Mouse (Mus musculus) Patski (cell line): ENCODE measurements around the gene Map2k6. TPM values are rescaled to one million over a fixed set of nuclear protein-coding genes. Genes with fewer than 3 reads are reported as not detected.

ENCODE experiments used
- ATAC-seq: fragments of 100-300 bp; one replicate; pipeline ENCODE4 v1.8.0; 2021
- CTCF ChIA-PET: fragments of 350-600 bp; sonication (Branson Sonifier 250); formaldehyde crosslinking; loops from one replicate; lab custom pipeline; 2022; ENCODE audit warnings: inconsistent platforms; lab: Charles Lee
- POLR2A ChIA-PET: fragments of 350-600 bp; sonication (Branson Sonifier 250); formaldehyde crosslinking; loops from one replicate; lab custom pipeline; 2022; ENCODE audit warnings: antibody characterized with exemption, inconsistent platforms; lab: Charles Lee
- DNase-seq: peaks from one replicate; pipeline ENCODE4 v3.0.0-alpha.2; 2011; ENCODE audit warnings: low read depth, low spot score
- H3K27me3 ChIP-seq: fragments of 371-371 bp; one replicate; pipeline ENCODE4 v1.5.1; 2021
- CTCF ChIP-seq: fragments of 100-300 bp; IDR thresholded peaks from one replicate; pipeline ENCODE4 v1.5.1; 2021
- in situ Hi-C: fragments of 300-500 bp; cut with MboI; formaldehyde crosslinking; loops from 3 replicates; pipeline ENCODE4 v1.11.1; 2018; ENCODE audit warnings: low pct_unique_long_range_greater_than_20kb, mixed read lengths
- polyA plus RNA-seq: library from polyadenylated mRNA; unstranded; gene quantifications from one replicate; pipeline ENCODE4 v1.2.3, GENCODE M21; 2021

The Map2k6 gene
- polyA plus RNA-seq, 1 experiment from 2014 or later = 14.3 TPM

- in situ Hi-C loops = no loop called here
- ATAC-seq = peak; percentile 39
- ChIA-PET CTCF (no interaction called here), POLR2A (no interaction called here)
- no peaks in the 10 kb centered on the region for H3K27me3 ChIP-seq
- no peak for DNase-seq
- TF ChIP-seq CTCF = no peak
Observed at GRCm38 (mm10) chr11:110427159-110427561, 28.2 kb downstream of the Map2k6 start.

GRCm38 (mm10) chr11:110428999-110429398 is 30.1 kb downstream of the Map2k6 start:
- TF ChIP-seq CTCF = no peak
- ChIA-PET CTCF (interaction anchor here (1.1 to 1.2 kb wide), 2 partner anchors 14 to 21 kb away, joined by 3 read pairs; no protein-coding TSS in a partner anchor), POLR2A (no interaction called here)
- ATAC-seq = no peak
- H3K27me3 ChIP-seq = no peaks in the 10 kb centered on the region
- DNase-seq = no peak
- in situ Hi-C loops = no loop called here

GRCm38 (mm10) chr11:110429837-110430418 is 31.0 kb downstream of the Map2k6 start:
- in situ Hi-C loops = no loop called here
- POLR2A ChIA-PET = no interaction called here
- H3K27me3 ChIP-seq = no peaks in the 10 kb centered on the region

GRCm38 (mm10) chr11:110435839-110436556 is 37.1 kb downstream of the Map2k6 start:
- DNase-seq = no peak
- no peak for TF ChIP-seq CTCF
- CTCF ChIA-PET = no interaction called here

More at GRCm38 (mm10) chr11:110429837-110430418, 31.0 kb downstream of the Map2k6 start:
- no peak for TF ChIP-seq CTCF
- DNase-seq (no peak), ATAC-seq (no peak)
- CTCF ChIA-PET = interaction anchor here (1.1 kb wide), 1 partner anchor 15 kb away, joined by 3 read pairs; no protein-coding TSS in a partner anchor

GRCm38 (mm10) chr11:110436998-110437397 is 38.1 kb downstream of the Map2k6 start:
- in situ Hi-C loops = no loop called here
- ATAC-seq = no peak
- POLR2A ChIA-PET = no interaction called here

More at GRCm38 (mm10) chr11:110435839-110436556, 37.1 kb downstream of the Map2k6 start:
- in situ Hi-C loops = no loop called here
- POLR2A ChIA-PET = no interaction called here
- no peak for ATAC-seq
- no peaks in the 10 kb centered on the region for H3K27me3 ChIP-seq

GRCm38 (mm10) chr11:110438135-110438534 is 39.2 kb downstream of the Map2k6 start:
- DNase-seq = no peak
- in situ Hi-C loops = no loop called here
- H3K27me3 ChIP-seq = no peaks in the 10 kb centered on the region
- POLR2A ChIA-PET = no interaction called here
- CTCF ChIA-PET = interaction anchor here (1.1 to 1.5 kb wide), 2 partner anchors 47 to 56 kb away, joined by 5 read pairs; no protein-coding TSS in a partner anchor
- ATAC-seq = no peak
- no peak for TF ChIP-seq CTCF

More at GRCm38 (mm10) chr11:110436998-110437397, 38.1 kb downstream of the Map2k6 start:
- DNase-seq = no peak
- CTCF ChIA-PET = no interaction called here
- TF ChIP-seq CTCF = no peak
- H3K27me3 ChIP-seq = no peaks in the 10 kb centered on the region

GRCm38 (mm10) chr11:110438700-110439296 is 39.9 kb downstream of the Map2k6 start:
- no peak for DNase-seq
- ChIA-PET POLR2A (no interaction called here), CTCF (interaction anchor here (1.1 to 1.8 kb wide), 4 partner anchors 12 to 56 kb away, joined by 3 to 5 read pairs (median 4); no protein-coding TSS in a partner anchor)
- in situ Hi-C loops = no loop called here
- TF ChIP-seq CTCF = no peak
- H3K27me3 ChIP-seq = no peaks in the 10 kb centered on the region
- ATAC-seq = no peak

GRCm38 (mm10) chr11:110439354-110439753 is 40.4 kb downstream of the Map2k6 start:
- no peak for TF ChIP-seq CTCF
- H3K27me3 ChIP-seq = no peaks in the 10 kb centered on the region
- DNase-seq = no peak
- ChIA-PET POLR2A (no interaction called here), CTCF (interaction anchor here (1.2 to 1.8 kb wide), 5 partner anchors 11 to 55 kb away, joined by 3 to 5 read pairs (median 4); no protein-coding TSS in a partner anchor)
- in situ Hi-C loops = no loop called here
- ATAC-seq = peak; percentile 44

GRCm38 (mm10) chr11:110444576-110444975 is 45.7 kb downstream of the Map2k6 start:
- ATAC-seq (no peak), DNase-seq (no peak)
- CTCF ChIA-PET = no interaction called here
- in situ Hi-C loops = no loop called here
- H3K27me3 ChIP-seq = peaks cover 2% of the 10 kb centered on the region
- no peak for TF ChIP-seq CTCF
- POLR2A ChIA-PET = no interaction called here

- DNase-seq (no peak), ATAC-seq (no peak)
- no peak for TF ChIP-seq CTCF
- peaks cover 2% of the 10 kb centered on the region for H3K27me3 ChIP-seq
- ChIA-PET POLR2A (no interaction called here), CTCF (no interaction called here)
- in situ Hi-C loops = no loop called here
Observed at GRCm38 (mm10) chr11:110448131-110448725, 49.3 kb downstream of the Map2k6 start.
